Mouse (Mus musculus) myocyte (in vitro differentiated cells): ENCODE measurements around the gene Cd7.

Experiments
- E2F4 ChIP-seq: IDR thresholded peaks from one replicate; pipeline ENCODE4 v1.6.1; 2011; ENCODE audit warnings: mild to moderate bottlenecking, control low read depth, moderate library complexity; ENCODE audit not compliant: insufficient read depth
- MAX ChIP-seq: IDR thresholded peaks from one replicate; pipeline ENCODE4 v1.6.1; 2011; ENCODE audit warnings: low read depth, mild to moderate bottlenecking, control low read depth
- MYOD1 ChIP-seq, 3 experiments: IDR thresholded peaks; one replicate each; pipeline ENCODE4 v1.6.1; 2011; ENCODE audit warnings: control low read depth in 2 of 3, low read depth in 2 of 3, mild to moderate bottlenecking in 2 of 3, moderate library complexity in 1 of 3; ENCODE audit not compliant: insufficient read length in 2 of 3, control insufficient read depth in 1 of 3
- MYOG ChIP-seq, 3 experiments: IDR thresholded peaks; one replicate each; pipeline ENCODE4 v1.6.1; 2011; ENCODE audit warnings: control low read depth in 2 of 3, low read depth in 2 of 3, mild to moderate bottlenecking in 2 of 3; ENCODE audit not compliant: insufficient read length in 2 of 3, control insufficient read depth in 1 of 3, insufficient read depth in 1 of 3
- POLR2A ChIP-seq: IDR thresholded peaks from one replicate; pipeline ENCODE4 v1.6.1; 2011; ENCODE audit warnings: low read depth, mild to moderate bottlenecking, control low read depth, moderate library complexity; ENCODE audit not compliant: insufficient read length
- POLR2AphosphoS2 ChIP-seq: IDR thresholded peaks from one replicate; pipeline ENCODE4 v1.6.1; 2011; ENCODE audit warnings: low read depth, control low read depth; ENCODE audit not compliant: insufficient read length
- REST ChIP-seq: IDR thresholded peaks from one replicate; pipeline ENCODE4 v1.6.1; 2011; ENCODE audit warnings: mild to moderate bottlenecking, control low read depth, moderate library complexity; ENCODE audit not compliant: insufficient read depth, insufficient read length
- SRF ChIP-seq: IDR thresholded peaks from one replicate; pipeline ENCODE4 v1.6.1; 2011; ENCODE audit warnings: low read depth; ENCODE audit not compliant: control insufficient read depth, insufficient read length
- TCF12 ChIP-seq: IDR thresholded peaks from one replicate; pipeline ENCODE4 v1.6.1; 2011; ENCODE audit warnings: mild to moderate bottlenecking, control low read depth; ENCODE audit not compliant: poor library complexity, insufficient read depth, severe bottlenecking
- TCF3 ChIP-seq: IDR thresholded peaks from one replicate; pipeline ENCODE4 v1.6.1; 2011; ENCODE audit warnings: low read depth, control low read depth; ENCODE audit not compliant: insufficient read length
- USF1 ChIP-seq: IDR thresholded peaks from one replicate; pipeline ENCODE4 v1.6.1; 2011; ENCODE audit warnings: low read depth, mild to moderate bottlenecking, control low read depth, moderate library complexity

DNA sequence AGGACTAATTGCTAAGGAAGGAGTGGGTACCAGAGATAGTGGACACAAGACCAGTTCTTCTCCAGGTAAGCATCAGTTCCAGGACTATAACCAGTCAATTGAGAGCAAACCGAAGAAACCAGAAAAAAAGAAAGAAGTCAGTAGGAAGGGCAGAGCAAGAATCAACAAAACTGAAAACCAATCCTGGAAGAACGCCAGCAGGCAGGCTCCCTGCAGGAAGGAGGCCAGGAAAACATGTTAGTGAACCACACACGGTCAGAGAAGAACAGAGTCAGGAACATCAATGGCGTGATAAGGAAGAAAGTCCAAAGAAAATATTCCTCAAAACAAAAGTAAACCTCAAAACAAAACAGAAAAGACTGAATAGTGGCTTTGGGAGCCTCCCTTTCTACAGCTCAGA lies 37.3 kb downstream of the Cd7 start:
- TF ChIP-seq POLR2A (no peak), MYOD1 (IDR thresholded peaks at IDR 0.05; ENCODE audit: control insufficient read depth in 1 of 3, insufficient read length in 2 of 3, low read depth in 2 of 3) (no peak), USF1 (no peak), MAX (no peak), MYOG (IDR thresholded peaks at IDR 0.05; ENCODE audit: control insufficient read depth in 1 of 3, insufficient read depth in 1 of 3, insufficient read length in 2 of 3, low read depth in 2 of 3) (no peak), POLR2AphosphoS2 (no peak), E2F4 (no peak), TCF12 (no peak), REST (no peak), SRF (no peak), TCF3 (no peak)
